Mouse (Mus musculus) lung, embryonic 15.5 days (tissue): Measurements from ENCODE around the gene Igsf1. TPM values are rescaled to one million over a fixed set of nuclear protein-coding genes. Genes with fewer than 3 reads are reported as not detected.
A peak's percentile ranks its signal among the peaks of the same experiment; 100 is the strongest.

ENCODE experiments used
- ATAC-seq: fragments of 200-750 bp; cut with Nextera tagmentation; 2 replicates; pipeline ENCODE4 v1.8.0; 2017; ENCODE audit warnings: moderate number of reproducible peaks, borderline replicate concordance; ENCODE audit not compliant: low FRiP score, low TSS enrichment; ENCODE audit errors: extremely low read depth
- H3K27ac ChIP-seq: fragments of 300-500 bp; sonication (generic); 2 replicates; pipeline ENCODE4 v1.5.1; 2015; ENCODE audit warnings: moderate library complexity, mild to moderate bottlenecking, inconsistent platforms
- H3K27me3 ChIP-seq: fragments of 300-500 bp; sonication (generic); 2 replicates; pipeline ENCODE4 v1.6.1; 2015; ENCODE audit warnings: inconsistent platforms
- H3K36me3 ChIP-seq: fragments of 300-500 bp; sonication (generic); 2 replicates; pipeline ENCODE4 v1.6.1; 2015; ENCODE audit warnings: inconsistent platforms
- H3K4me1 ChIP-seq: fragments of 300-500 bp; sonication (generic); 2 replicates; pipeline ENCODE4 v1.6.1; 2015; ENCODE audit warnings: inconsistent platforms
- H3K4me2 ChIP-seq: fragments of 300-500 bp; sonication (generic); 2 replicates; pipeline ENCODE4 v1.6.1; 2015; ENCODE audit warnings: inconsistent platforms, mild to moderate bottlenecking, moderate library complexity
- H3K4me3 ChIP-seq: fragments of 300-500 bp; sonication (generic); 2 replicates; pipeline ENCODE4 v1.5.1; 2015; ENCODE audit warnings: mild to moderate bottlenecking, inconsistent platforms
- H3K9ac ChIP-seq: fragments of 300-500 bp; sonication (generic); 2 replicates; pipeline ENCODE4 v1.6.1; 2015; ENCODE audit warnings: inconsistent platforms
- H3K9me3 ChIP-seq: fragments of 300-500 bp; sonication (generic); 2 replicates; pipeline ENCODE4 v1.6.1; 2016; ENCODE audit warnings: inconsistent platforms
- WGBS: fragments of 180-500 bp; shearing (Covaris S2); methylation state at CpG from one replicate; pipeline ENCODE4 v1.1.7; 2015; 5-methylcytosine and 5-hydroxymethylcytosine counted together
- polyA plus RNA-seq: library from polyadenylated mRNA; unstranded; fragments of >200 nt; fragmentation: Nextera tagmentation; extraction: Ambion mirVana; gene quantifications from 2 replicates; pipeline ENCODE4 v1.2.1, GENCODE M21; 2015

Gene Igsf1
- polyA plus RNA-seq = 2.0 and 2.5 TPM in 2 replicates

GRCm38 (mm10) chrX:49797213-49798019 lies at the start of gene Igsf1:
TSS of gene Igsf1 (minus strand) at chrX:49797749.
- 19% methylated on average over 24 of the region's 28 CpGs for WGBS
- no peaks in the 10 kb centered on the region for H3K27me3 ChIP-seq
- no peaks in the 10 kb centered on the region for H3K9me3 ChIP-seq
- H3K9ac ChIP-seq = no peak within 1 kb of the TSS
- no peaks in the 10 kb centered on the region for H3K4me1 ChIP-seq
- ATAC-seq = peak; percentile 90
- H3K27ac ChIP-seq = no peak within 1 kb of the TSS
- H3K4me2 ChIP-seq = peak within 1 kb of the TSS; percentile 55
- H3K36me3 ChIP-seq = no peaks in the 10 kb centered on the region
- peak within 1 kb of the TSS; percentile 30 for H3K4me3 ChIP-seq

- H3K27me3 ChIP-seq = no peaks in the 10 kb centered on the region
- H3K9ac ChIP-seq = no peak overlapping the region
- H3K27ac ChIP-seq = no peak overlapping the region
- H3K4me2 ChIP-seq = no peak overlapping the region
- no peaks in the 10 kb centered on the region for H3K36me3 ChIP-seq
- H3K4me3 ChIP-seq = no peak overlapping the region
- WGBS = 26% methylated on average over 2 of the region's 2 CpGs
- no peaks in the 10 kb centered on the region for H3K4me1 ChIP-seq
- ATAC-seq = no peak
- no peaks in the 10 kb centered on the region for H3K9me3 ChIP-seq
Measured at GRCm38 (mm10) chrX:49770828-49771227, 26.7 kb downstream of the Igsf1 start.

- no peaks in the 10 kb centered on the region for H3K9me3 ChIP-seq
- H3K27ac ChIP-seq = no peak overlapping the region
- H3K36me3 ChIP-seq = no peaks in the 10 kb centered on the region
- H3K27me3 ChIP-seq = no peaks in the 10 kb centered on the region
- WGBS = 46% methylated on average over 5 of the region's 5 CpGs
- ATAC-seq = no peak
- H3K9ac ChIP-seq = no peak overlapping the region
- H3K4me3 ChIP-seq = no peak overlapping the region
- H3K4me1 ChIP-seq = no peaks in the 10 kb centered on the region
- no peak overlapping the region for H3K4me2 ChIP-seq
Measured at GRCm38 (mm10) chrX:49745192-49745591, 52.4 kb downstream of the Igsf1 start.

- Histone ChIP-seq H3K4me2 (no peak within 1 kb of the TSS), H3K9ac (no peak within 1 kb of the TSS), H3K4me1 (no peaks in the 10 kb centered on the region), H3K9me3 (no peaks in the 10 kb centered on the region), H3K27ac (no peak within 1 kb of the TSS), H3K27me3 (no peaks in the 10 kb centered on the region), H3K36me3 (no peaks in the 10 kb centered on the region), H3K4me3 (no peak within 1 kb of the TSS)
- ATAC-seq = no peak
- 73% methylated on average over 2 of the region's 2 CpGs for whole genome bisulfite sequencing
Measured at GRCm38 (mm10) chrX:49734959-49735358, 62.6 kb downstream of the Igsf1 start, which contains the start of gene Olfr1321. TSS of gene Olfr1321 (minus strand) at chrX:49735059.

Other genes starting within 250 kb of the Igsf1 start
- gene Olfr1320, start 125.4 kb downstream of the Igsf1 start, polyA plus RNA-seq = not detected in 2 replicates
- not detected in 2 replicates for gene Olfr1321, start 62.7 kb downstream of the Igsf1 start, polyA plus RNA-seq
- gene Olfr1322, start 93.7 kb upstream of the Igsf1 start, polyA plus RNA-seq = not detected in 2 replicates
- not detected in 2 replicates for gene Olfr1323, start 221.6 kb upstream of the Igsf1 start, polyA plus RNA-seq